Comparison of ENCODE assay signal across 8 mouse cellular contexts in genomic region chr4:150964635-150965554, GRCm38 (mm10). TPM values are rescaled to one million over a fixed set of nuclear protein-coding genes. Genes with fewer than 3 reads are reported as not detected.
DNase-seq lines count a peak whose midpoint lies in the region; ATAC-seq and TF ChIP-seq lines count a peak whose summit lies in the region.

No protein-coding gene starts in this region.

- no peaks in the 10 kb centered on the region for H3K4me1 ChIP-seq in cortical plate, adult 2 months (ENCODE audit: control insufficient read depth, insufficient read depth, low read length)
- no peaks in the 10 kb centered on the region for H3K4me1 ChIP-seq in intestine, embryonic 14.5 days (replicated peaks; ENCODE audit: control insufficient read depth, insufficient read depth, low read length)

- TF ChIP-seq POLR2A in cortical plate, adult 2 months (IDR thresholded peaks at IDR 0.05; ENCODE audit: extremely low read depth, insufficient read depth, low read length): no peak

- H3K27ac ChIP-seq in cortical plate, adult 2 months (ENCODE audit: insufficient read depth, low read length): no peak overlapping the region
- no peak overlapping the region for H3K27ac ChIP-seq in intestine, embryonic 14.5 days (ENCODE audit: low read depth)

- H3K9me3 ChIP-seq in intestine, embryonic 14.5 days (ENCODE audit: control insufficient read depth, low read length): no peaks in the 10 kb centered on the region

- H3K4me2 ChIP-seq in intestine, embryonic 14.5 days (ENCODE audit: low read length): peak overlapping the region; percentile 43

- intact Hi-C loops in left cerebral cortex, postnatal 14 days (cut with DNase I): loop anchor here (5.0 kb wide), 2 partner anchors 38 to 308 kb away; no protein-coding TSS in a partner anchor

- 15% methylated on average over 25 of the region's 25 CpGs for WGBS in intestine, embryonic 14.5 days

- H3K27me3 ChIP-seq in intestine, embryonic 14.5 days (replicated peaks; ENCODE audit: control insufficient read depth, insufficient read depth, low read length): no peaks in the 10 kb centered on the region

- no peak overlapping the region for H3K4me3 ChIP-seq in cortical plate, adult 2 months (ENCODE audit: insufficient read depth, low read length)
- peak overlapping the region; percentile 13; the same call in 1 of the 2 replicates for H3K4me3 ChIP-seq in intestine, embryonic 14.5 days (ENCODE audit: low read depth, low read length)

- no peak overlapping the region for H3K9ac ChIP-seq in intestine, embryonic 14.5 days (ENCODE audit: low read length)

- TF ChIP-seq CTCF in cortical plate, adult 2 months (IDR thresholded peaks at IDR 0.05; ENCODE audit: extremely low read depth, insufficient read depth, low read length): peak; percentile 92

- ATAC-seq in activated CD4-positive, CD25-positive, alpha-beta regulatory T cell, adult 4 months: peak; percentile 82
- ATAC-seq in intestine, embryonic 14.5 days (replicated peaks; ENCODE audit: low FRiP score, low TSS enrichment, low read depth): no peak; the same call in 1 of the 2 replicates
- ATAC-seq in megakaryocyte-erythroid progenitor cell, adult 5-6 weeks (replicated peaks; ENCODE audit: low FRiP score, low TSS enrichment, poor library complexity, severe bottlenecking): peak; percentile 89

- peak; percentile 41 for DNase-seq in gastrocnemius, postnatal 25 days
- DNase-seq in intestine, embryonic 14.5 days (ENCODE audit: low spot score): peak; percentile 94
- DNase-seq in left cerebral cortex, postnatal 14 days (ENCODE audit: low spot score in 2 of 2): peak; percentile 88 to 92
- DNase-seq in right cerebral cortex, postnatal 25 days: peak; percentile 65
- DNase-seq in urinary bladder, postnatal 4 days (ENCODE audit: low spot score in 2 of 2): peak; percentile 65 to 87

- no peaks in the 10 kb centered on the region for H3K36me3 ChIP-seq in intestine, embryonic 14.5 days (ENCODE audit: control insufficient read depth, insufficient read depth, low read length)

RNA-seq across cellular contexts. Expression of gene Uts2, which starts 32.0 kb away (rescaled TPM):
- polyA plus RNA-seq in activated CD4-positive, CD25-positive, alpha-beta regulatory T cell, adult 4 months (2017; shearing (Covaris generic)): not detected
- not detected in 2 replicates for polyA plus RNA-seq in cortical plate, adult 2 months (2012; rRNA removed)
- total RNA-seq in gastrocnemius, postnatal 25 days (2021): not detected
- not detected in 2 replicates for polyA plus RNA-seq in intestine, embryonic 14.5 days (2014; fragmentation: Nextera tagmentation; extraction: Ambion mirVana)
- not detected for total RNA-seq in left cerebral cortex, postnatal 14 days (2021)
- not detected in 2 replicates for total RNA-seq in megakaryocyte-erythroid progenitor cell, adult 5-6 weeks (2014; fragmentation: Nextera tagmentation)
- total RNA-seq in megakaryocyte-erythroid progenitor cell, adult 5-6 weeks (2017): not detected in 2 replicates

RNA-seq across cellular contexts. Expression of gene Tnfrsf9, which starts 50.5 kb away (rescaled TPM):
- polyA plus RNA-seq in activated CD4-positive, CD25-positive, alpha-beta regulatory T cell, adult 4 months (2017; shearing (Covaris generic)): 100 to 1,000 TPM; 103 to 140 TPM
- polyA plus RNA-seq in cortical plate, adult 2 months (2012; rRNA removed): 0.71 and 0.74 TPM in 2 replicates
- total RNA-seq in gastrocnemius, postnatal 25 days (2021): under 1 TPM in 1 of 2 experiments, not detected in 1; 0.18 TPM
- polyA plus RNA-seq in intestine, embryonic 14.5 days (2014; fragmentation: Nextera tagmentation; extraction: Ambion mirVana): 1.3 and 1.4 TPM in 2 replicates
- under 1 TPM; 0.36 to 0.40 TPM for total RNA-seq in left cerebral cortex, postnatal 14 days (2021)
- 2.6 TPM in 1 of 2 replicates, not detected in the other for total RNA-seq in megakaryocyte-erythroid progenitor cell, adult 5-6 weeks (2014; fragmentation: Nextera tagmentation)
- 7.2 TPM in 1 of 2 replicates, not detected in the other for total RNA-seq in megakaryocyte-erythroid progenitor cell, adult 5-6 weeks (2017)

RNA-seq across cellular contexts. Expression of gene Park7, which starts 50.7 kb away (rescaled TPM):
- polyA plus RNA-seq in activated CD4-positive, CD25-positive, alpha-beta regulatory T cell, adult 4 months (2017; shearing (Covaris generic)): 100 to 1,000 TPM; 449 to 481 TPM
- polyA plus RNA-seq in cortical plate, adult 2 months (2012; rRNA removed): 284 and 300 TPM in 2 replicates
- 100 to 1,000 TPM; 669 to 811 TPM for total RNA-seq in gastrocnemius, postnatal 25 days (2021)
- 482 and 487 TPM in 2 replicates for polyA plus RNA-seq in intestine, embryonic 14.5 days (2014; fragmentation: Nextera tagmentation; extraction: Ambion mirVana)
- 100 to 1,000 TPM; 203 to 206 TPM for total RNA-seq in left cerebral cortex, postnatal 14 days (2021)
- total RNA-seq in megakaryocyte-erythroid progenitor cell, adult 5-6 weeks (2014; fragmentation: Nextera tagmentation): 339 and 364 TPM in 2 replicates
- total RNA-seq in megakaryocyte-erythroid progenitor cell, adult 5-6 weeks (2017): 415 and 488 TPM in 2 replicates

Comparison
In these comparisons a context has a peak if more than half of its experiments do, and no peak if none do; other contexts are left out.
1. DNase-seq: peak in every context shown above with its lines; median percentile 94 in intestine, embryonic 14.5 days; 90 in left cerebral cortex, postnatal 14 days; 76 in urinary bladder, postnatal 4 days; 65 in right cerebral cortex, postnatal 25 days; 41 in gastrocnemius, postnatal 25 days.